Mouse (Mus musculus) G1E (cell line): ENCODE data around the gene Clic1.
A peak's percentile ranks its signal among the peaks of the same experiment; 100 is the strongest.

Experiments
- CTCF ChIP-seq: IDR thresholded peaks from 2 replicates; pipeline ENCODE4 v1.5.1; 2012; ENCODE audit warnings: low read depth, low read length, inconsistent platforms, mixed read lengths
- GATA1 ChIP-seq: IDR thresholded peaks from 2 replicates; pipeline ENCODE4 v1.6.1; 2012; ENCODE audit warnings: borderline replicate concordance, low read length, inconsistent platforms, mixed read lengths
- GATA2 ChIP-seq: IDR thresholded peaks from 2 replicates; pipeline ENCODE4 v1.6.1; 2012; ENCODE audit warnings: low read depth, low read length, inconsistent platforms, borderline replicate concordance
- POLR2AphosphoS5 ChIP-seq: IDR thresholded peaks from 2 replicates; pipeline ENCODE4 v1.6.1; 2012; ENCODE audit warnings: low read depth, low read length, inconsistent platforms; ENCODE audit not compliant: insufficient replicate concordance
- TAL1 ChIP-seq: conservative IDR thresholded peaks from 2 replicates; pipeline ENCODE4 v1.6.1; 2012; ENCODE audit warnings: low read depth, low read length, inconsistent platforms, mixed read lengths

- TF ChIP-seq CTCF (no peak; the same call in 1 of the 2 replicates), GATA1 (no peak), TAL1 (peak; percentile 52), GATA2 (no peak), POLR2AphosphoS5 (no peak)
These were observed 30.0 kb downstream of the Clic1 start for GRCm38 (mm10) chr17:35079778-35080177.
